Mouse (Mus musculus) layer of hippocampus, postnatal 36 days (tissue): ENCODE data around the gene Cyp8b1. TPM values are rescaled to one million over a fixed set of nuclear protein-coding genes. Genes with fewer than 3 reads are reported as not detected.

Experiments used
- DNase-seq, 2 experiments: peaks; one replicate each; pipeline ENCODE4 v3.0.0; 2022
- total RNA-seq, 2 experiments: library from RNA; stranded (reverse); gene quantifications; 2 replicates each; pipeline ENCODE4 v1.2.3; 2021

The Cyp8b1 gene
- not detected for total RNA-seq

DNA sequence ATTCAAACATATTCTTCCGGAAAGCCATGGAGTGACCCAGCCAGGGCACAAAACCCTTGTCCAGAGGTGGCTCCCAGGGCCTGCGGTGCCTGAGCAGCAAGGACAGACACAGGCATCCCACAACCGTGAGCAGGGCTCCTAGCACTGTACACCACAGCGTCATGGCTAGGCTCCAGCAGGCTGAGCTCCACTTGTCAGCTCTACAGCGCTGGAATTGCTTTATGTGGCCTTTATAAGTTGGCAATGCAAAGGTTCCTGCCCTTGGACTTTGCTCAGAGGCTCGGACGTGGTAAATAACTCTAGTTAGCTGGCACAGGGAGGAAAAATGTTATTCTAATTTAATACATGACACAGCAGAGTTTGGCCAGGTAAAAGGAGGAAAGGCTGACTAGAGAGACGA lies at the start of gene Cyp8b1:
Gene Cyp8b1 (minus strand): TSS at position 204 of the 400 bp plus-strand sequence.
- DNase-seq: no peak

- DNase-seq: no peak
These were observed 48.8 kb upstream of the Cyp8b1 start for GRCm38 (mm10) chr9:121964941-121965340.

- no peak for DNase-seq
These were observed 44.0 kb upstream of the Cyp8b1 start for GRCm38 (mm10) chr9:121959966-121960635.

GRCm38 (mm10) chr9:121952596-121952995 lies 36.5 kb upstream of the Cyp8b1 start:
- DNase-seq: no peak

- no peak for DNase-seq
These were observed 35.0 kb upstream of the Cyp8b1 start for GRCm38 (mm10) chr9:121951114-121951423.

DNA sequence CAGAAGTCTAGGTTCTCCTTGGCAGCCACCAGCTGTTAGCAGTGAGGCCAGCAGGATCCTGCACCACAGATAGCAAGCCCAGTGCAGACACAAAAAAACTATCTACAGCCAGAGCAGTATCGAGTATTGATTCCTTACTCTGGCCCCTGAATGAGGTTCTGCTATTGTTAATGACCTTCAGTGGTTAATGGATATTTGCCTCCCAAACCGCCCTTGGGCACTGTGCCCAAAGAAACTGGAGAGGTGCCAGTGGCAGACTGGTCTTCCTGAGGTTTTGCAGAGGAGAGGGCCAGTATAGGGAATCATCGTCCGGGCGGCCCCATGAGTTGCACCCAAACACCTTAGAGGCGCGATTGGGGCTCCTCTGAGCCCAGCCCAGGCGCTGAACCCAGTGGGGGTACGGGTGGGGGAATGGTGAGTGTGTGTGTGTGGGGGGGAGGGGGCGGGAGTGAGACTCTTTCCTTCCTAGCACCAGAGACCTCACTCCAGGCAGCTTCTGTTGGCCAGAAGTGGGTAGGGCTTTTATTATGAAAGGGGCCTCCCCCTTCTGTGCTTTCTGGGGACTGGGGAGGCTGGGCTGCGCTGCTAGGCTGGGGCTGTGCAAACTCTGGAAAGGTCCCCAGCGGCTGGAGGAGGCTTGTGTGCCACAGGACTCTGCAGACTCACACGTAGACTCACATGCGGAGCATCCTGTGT lies 34.5 kb upstream of the Cyp8b1 start, which contains the start of gene Fam198a:
Gene Fam198a (plus strand): TSS at position 571 of the 696 bp plus-strand sequence.
- peak; percentile 41 to 54 for DNase-seq

DNA sequence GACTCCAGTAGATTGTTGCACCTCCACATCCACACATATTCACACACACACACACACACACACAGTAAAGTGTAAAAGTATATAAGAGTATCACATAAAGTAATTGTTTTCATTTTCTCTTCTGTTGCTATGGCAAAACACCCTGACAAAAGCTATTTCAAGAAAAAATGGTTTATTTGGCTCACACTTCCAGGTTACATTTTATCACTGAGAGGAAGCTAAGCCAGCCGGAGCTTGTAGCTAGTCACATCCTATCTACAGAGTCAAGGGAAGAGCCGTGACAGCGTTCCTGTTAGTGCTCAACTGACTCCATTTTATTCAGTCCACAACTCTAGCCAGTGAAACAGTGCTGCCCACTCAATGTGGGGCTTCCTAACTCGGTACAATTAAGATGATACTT lies 32.3 kb upstream of the Cyp8b1 start:
- no peak for DNase-seq

DNA sequence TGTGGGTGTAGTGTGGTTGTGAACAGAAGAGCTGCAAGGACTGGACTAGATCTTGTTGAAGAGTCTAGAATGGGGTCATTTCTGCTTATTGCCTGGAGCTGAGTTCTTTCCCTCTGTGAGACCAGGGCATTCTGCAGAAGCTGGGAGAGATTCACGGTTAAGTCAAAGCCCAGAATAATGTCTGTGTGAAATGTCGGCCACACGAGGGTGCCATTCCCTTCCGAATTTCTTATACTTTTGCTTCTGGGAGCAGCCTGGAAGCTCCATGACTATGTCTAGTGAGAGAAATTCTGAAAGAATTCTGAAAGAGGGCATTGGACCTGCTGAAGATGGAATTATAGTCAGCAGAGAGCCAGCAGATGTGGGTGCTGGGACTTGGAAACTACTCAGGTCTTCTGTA lies 31.7 kb upstream of the Cyp8b1 start:
- peak; percentile 72 to 73 for DNase-seq

GRCm38 (mm10) chr9:121943628-121944027 lies 27.5 kb upstream of the Cyp8b1 start:
- DNase-seq: no peak

DNA sequence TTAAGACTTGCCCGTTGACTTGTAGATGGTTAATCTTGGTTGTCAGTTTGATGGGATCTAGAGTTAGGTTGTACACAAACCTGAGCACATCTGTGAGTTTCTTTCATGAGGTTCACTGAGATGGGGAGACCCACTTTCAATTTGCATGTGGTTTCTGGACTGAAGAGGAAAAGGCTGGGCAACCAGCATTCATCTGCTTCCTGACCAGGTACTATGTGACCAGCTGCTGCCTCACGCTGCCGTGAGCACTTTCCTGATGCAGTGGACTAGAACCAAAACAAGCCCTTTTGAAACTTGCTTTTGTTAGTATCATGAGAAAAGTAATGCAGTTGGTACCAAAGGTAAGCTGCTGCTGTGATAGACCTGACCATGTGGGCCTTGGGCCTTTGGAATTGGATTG lies 26.9 kb upstream of the Cyp8b1 start:
- no peak for DNase-seq

DNA sequence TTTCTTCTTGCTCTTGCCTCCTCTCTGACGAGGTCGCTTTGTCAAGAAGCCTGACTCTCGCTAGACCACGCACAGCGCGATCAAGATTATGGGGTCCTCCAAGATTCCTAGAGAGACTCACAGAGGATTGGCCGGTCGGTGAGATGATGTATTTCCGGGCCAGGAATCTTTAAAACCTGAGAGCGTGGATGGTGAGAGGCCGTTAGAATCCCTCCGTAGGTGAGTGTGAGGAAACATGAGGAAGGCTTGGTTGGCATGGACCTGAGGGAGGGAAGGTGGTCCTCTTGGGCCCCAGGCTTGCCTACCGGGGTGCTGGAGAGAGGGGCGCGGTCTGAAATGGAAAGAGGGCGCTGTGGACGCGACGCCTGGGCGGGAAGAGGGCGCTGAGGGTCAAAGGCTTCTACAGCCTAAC lies 21.8 kb upstream of the Cyp8b1 start:
- no peak for DNase-seq

GRCm38 (mm10) chr9:121937451-121937864 lies 21.4 kb upstream of the Cyp8b1 start:
- DNase-seq: no peak

DNA sequence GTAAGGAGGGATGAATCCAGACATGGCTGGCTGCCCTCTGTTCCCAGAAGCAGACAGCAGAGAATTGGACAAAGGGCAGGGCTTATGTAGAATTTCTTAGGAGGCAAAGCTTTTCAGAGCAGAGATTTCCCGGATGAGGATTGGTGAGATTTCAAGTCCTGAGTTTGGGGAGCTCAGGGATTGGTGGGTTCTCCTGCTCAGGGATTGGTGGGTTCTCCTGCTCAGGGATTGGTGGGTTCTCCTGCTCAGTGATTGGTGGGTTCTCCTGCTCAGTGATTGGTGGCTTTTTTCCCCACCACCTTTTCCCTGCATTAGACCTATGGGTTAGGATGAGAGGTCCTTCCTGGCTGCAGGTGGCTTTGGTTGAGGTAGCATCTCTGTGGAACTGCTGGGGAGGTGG lies 20.8 kb upstream of the Cyp8b1 start:
- no peak for DNase-seq

GRCm38 (mm10) chr9:121934856-121935255 lies 18.8 kb upstream of the Cyp8b1 start:
- DNase-seq: no peak

DNA sequence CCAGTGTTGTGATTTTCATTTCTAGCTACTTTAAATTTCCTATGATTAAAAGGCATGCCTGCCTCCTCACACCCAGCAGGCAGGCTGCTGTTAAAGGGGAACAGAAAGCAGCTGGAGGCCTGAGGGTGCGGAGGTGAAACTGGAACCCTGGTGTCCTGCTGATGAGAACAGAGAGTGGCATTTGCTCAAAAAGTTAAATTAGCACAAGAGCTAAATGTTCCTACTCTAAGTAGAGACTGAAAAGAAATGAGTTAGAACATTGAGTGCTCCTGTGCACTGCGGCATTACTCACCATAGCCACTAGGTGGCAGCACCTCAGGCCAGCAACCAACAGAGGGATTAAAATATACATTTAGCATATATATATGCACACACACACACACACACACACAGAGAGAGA lies 12.4 kb upstream of the Cyp8b1 start:
- DNase-seq: peak in 1 of 2 experiments; percentile 48

- no peak for DNase-seq
These were observed 11.6 kb upstream of the Cyp8b1 start for GRCm38 (mm10) chr9:121927721-121928120.

DNA sequence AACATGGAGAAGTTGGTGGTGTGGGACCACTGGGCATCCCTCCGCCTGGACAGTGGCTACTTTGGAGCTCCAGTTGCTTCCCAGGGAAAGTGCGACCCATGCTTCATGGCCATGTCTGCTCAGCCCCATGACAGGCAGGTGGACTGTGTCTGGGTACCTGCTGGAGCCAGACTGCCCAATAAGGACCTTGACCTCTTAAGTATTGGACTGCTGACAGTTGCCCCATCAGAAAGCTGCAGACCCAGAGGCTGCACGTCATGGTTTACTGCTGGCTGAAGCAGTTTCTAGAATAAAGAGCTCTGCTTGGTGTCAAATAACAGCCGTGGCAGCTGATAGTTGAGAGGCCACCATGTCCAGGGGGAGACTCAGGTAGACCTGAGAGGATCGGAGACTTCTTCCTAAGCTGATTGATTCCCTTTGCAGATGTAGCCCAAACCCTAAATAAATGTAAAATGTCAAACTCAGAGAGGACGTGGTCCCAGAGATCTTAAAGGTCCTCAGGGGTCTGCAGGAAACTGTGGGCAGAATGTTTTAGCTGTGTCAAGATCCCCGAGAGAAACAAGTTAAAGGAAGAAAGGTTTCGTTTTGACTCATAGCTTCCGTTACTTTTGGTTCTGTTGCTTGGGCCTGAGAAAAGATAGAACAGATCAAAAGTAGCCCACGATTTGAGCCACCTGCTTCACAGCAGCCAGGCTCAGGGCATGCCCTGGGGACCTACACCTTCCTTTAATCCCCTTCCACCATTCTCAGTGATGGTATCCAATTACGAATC lies 10.7 kb upstream of the Cyp8b1 start:
- no peak for DNase-seq

GRCm38 (mm10) chr9:121925959-121926358 lies 9.9 kb upstream of the Cyp8b1 start:
- DNase-seq: no peak

GRCm38 (mm10) chr9:121924901-121925560 lies 8.9 kb upstream of the Cyp8b1 start:
- DNase-seq: no peak

DNA sequence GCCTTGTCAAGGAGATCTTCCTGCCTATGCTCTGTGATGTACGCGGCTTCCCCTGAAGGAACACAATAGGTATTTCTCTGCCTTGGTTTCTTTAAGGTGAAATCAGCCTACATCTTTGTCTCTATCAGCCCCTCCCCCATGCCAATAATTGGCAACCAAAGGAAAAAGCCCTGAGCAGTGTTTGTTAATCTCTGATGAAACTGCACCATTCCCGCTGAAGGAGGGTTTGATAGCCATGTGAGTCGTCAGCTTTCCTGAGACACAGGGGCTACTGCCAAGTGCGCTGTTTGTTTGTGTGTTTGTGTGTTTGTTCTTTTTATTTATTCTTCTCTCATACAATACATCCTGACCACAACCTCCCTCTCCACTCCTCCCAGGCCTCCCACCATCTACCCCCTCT lies 7.8 kb upstream of the Cyp8b1 start:
- DNase-seq: no peak

DNA sequence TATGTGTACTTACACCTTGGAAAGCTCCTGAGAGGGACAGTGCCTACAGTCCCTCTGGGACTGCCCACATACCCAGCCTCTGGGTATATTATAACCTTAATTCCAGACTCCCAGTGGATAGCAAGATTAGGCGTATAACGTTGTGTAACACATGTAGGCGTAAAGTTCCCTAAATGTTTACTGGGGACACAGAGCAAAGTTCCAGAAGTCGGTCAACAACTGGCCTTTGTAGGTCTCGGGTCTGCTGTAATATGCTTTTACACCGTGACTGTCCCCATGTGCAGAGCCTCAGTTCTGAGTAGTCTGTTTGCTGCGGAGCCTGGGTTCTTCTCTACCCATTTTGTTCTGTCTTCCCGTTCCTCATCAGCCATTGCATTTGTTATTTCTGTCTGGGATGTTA lies 7.3 kb upstream of the Cyp8b1 start:
- no peak for DNase-seq

GRCm38 (mm10) chr9:121919027-121919501 lies 3.0 kb upstream of the Cyp8b1 start:
- no peak for DNase-seq

DNA sequence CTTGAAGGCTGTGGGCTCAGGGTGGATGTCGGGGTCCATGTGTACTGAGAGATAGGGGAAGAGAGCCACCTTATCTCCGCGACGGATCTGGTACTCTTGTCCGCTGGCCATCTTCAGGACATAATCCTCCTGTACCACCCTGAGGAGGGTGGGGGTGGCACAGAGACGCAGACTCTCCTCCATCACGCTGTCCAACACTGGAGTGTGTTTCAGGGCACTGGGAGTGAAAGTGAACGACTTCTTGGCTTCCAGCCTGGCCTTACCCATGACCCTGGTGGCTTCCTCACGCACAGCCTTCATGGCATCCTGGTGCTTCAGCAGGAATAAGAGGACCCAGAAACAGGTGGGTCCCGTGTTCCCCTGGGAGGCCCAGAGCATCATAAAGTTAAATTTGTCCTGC lies 1.0 kb downstream of the Cyp8b1 start:
- no peak for DNase-seq
